Mouse (Mus musculus) testis, adult 10 weeks (tissue): ENCODE data around the gene Mmp7. TPM values are rescaled to one million over a fixed set of nuclear protein-coding genes. Genes with fewer than 3 reads are reported as not detected.

Experiments used
- polyA plus RNA-seq: library from polyadenylated mRNA; stranded (reverse); fragments of 350-450 nt; fragmentation: Illumina TruSeq; extraction: RNeasy Lipid Tissue Mini Kit (QIAGEN cat#74804); gene quantifications from one replicate; pipeline ENCODE4 v1.2.3, GENCODE M21; 2014; ENCODE audit warnings: low read depth, low replicate concordance

The Mmp7 gene
- 0.34 TPM for polyA plus RNA-seq

GRCm38 (mm10) chr9:7691790-7692189 is at the start of gene Mmp7:
Gene Mmp7, plus strand, starts transcription at chr9:7692090.

Other genes with a start within 250 kb of the Mmp7 start
- not detected for gene Mmp3, start 246.3 kb upstream of the Mmp7 start, polyA plus RNA-seq
- not detected for gene Mmp10, start 189.7 kb upstream of the Mmp7 start, polyA plus RNA-seq
- not detected for gene Mmp8, start 133.6 kb upstream of the Mmp7 start, polyA plus RNA-seq
- not detected for gene Mmp27, start 120.7 kb upstream of the Mmp7 start, polyA plus RNA-seq
- gene Mmp20, start 63.9 kb upstream of the Mmp7 start, polyA plus RNA-seq = not detected
- gene Tmem123, start 72.0 kb downstream of the Mmp7 start, polyA plus RNA-seq = 65.1 TPM
- 160 TPM for gene Birc2, start 145.0 kb downstream of the Mmp7 start, polyA plus RNA-seq
- gene Birc3, start 181.1 kb downstream of the Mmp7 start, polyA plus RNA-seq = 6.9 TPM